Mouse (Mus musculus): ENCODE measurements at regions not wholly inside any gene's neighbourhood (a gene's known extent, or its start where the extent isn't known, plus 50 kb on each side); places are given as distances from the start of the nearest gene placed in this dataset.

GRCm38 (mm10) chr14:92958138-92958537 is 932.3 kb downstream of the Pcdh9 start:
- no peak for DNase-seq (ENCODE audit: low read depth)

- no peak for DNase-seq (ENCODE audit: low read depth)
Measured at GRCm38 (mm10) chr14:92955485-92955884, 935.0 kb downstream of the Pcdh9 start.

- no peak for DNase-seq (ENCODE audit: low read depth)
Measured at GRCm38 (mm10) chr14:92907623-92908045, 982.8 kb downstream of the Pcdh9 start.

- no peak for DNase-seq (ENCODE audit: low read depth)
Measured at GRCm38 (mm10) chr14:92874548-92874947, 1015.9 kb downstream of the Pcdh9 start.

GRCm38 (mm10) chr14:92866462-92866861 is 1024.0 kb downstream of the Pcdh9 start:
- no peak for DNase-seq (ENCODE audit: low read depth)

GRCm38 (mm10) chr14:92862942-92863341 is 1027.5 kb downstream of the Pcdh9 start:
- DNase-seq (ENCODE audit: low read depth): no peak

GRCm38 (mm10) chr14:92860723-92861122 is 1029.8 kb downstream of the Pcdh9 start:
- DNase-seq (ENCODE audit: low read depth): no peak

- DNase-seq (ENCODE audit: low read depth): peak; percentile 5
Measured at GRCm38 (mm10) chr14:92833646-92834045, 1056.8 kb downstream of the Pcdh9 start.

- no peak for DNase-seq (ENCODE audit: low read depth)
Measured at GRCm38 (mm10) chr14:92829171-92829570, 1061.3 kb downstream of the Pcdh9 start.

- no peak for DNase-seq (ENCODE audit: low read depth)
Measured at GRCm38 (mm10) chr14:92826576-92827284, 1063.7 kb downstream of the Pcdh9 start.

GRCm38 (mm10) chr14:92820061-92820460 is 1070.4 kb downstream of the Pcdh9 start:
- DNase-seq (ENCODE audit: low read depth): no peak
